Mouse (Mus musculus): Measurements from ENCODE around the gene Prss33. TPM values are rescaled to one million over a fixed set of nuclear protein-coding genes. Genes with fewer than 3 reads are reported as not detected.

Prss33 gene
- total RNA-seq, 2 experiments from 2014 or later: not detected

- peak; percentile 40 for DNase-seq
Measured at GRCm38 (mm10) chr17:23785561-23786471, 50.0 kb downstream of the Prss33 start, which contains the start of gene Flywch2. Gene Flywch2 (minus strand): TSS chr17:23786081.

DNA sequence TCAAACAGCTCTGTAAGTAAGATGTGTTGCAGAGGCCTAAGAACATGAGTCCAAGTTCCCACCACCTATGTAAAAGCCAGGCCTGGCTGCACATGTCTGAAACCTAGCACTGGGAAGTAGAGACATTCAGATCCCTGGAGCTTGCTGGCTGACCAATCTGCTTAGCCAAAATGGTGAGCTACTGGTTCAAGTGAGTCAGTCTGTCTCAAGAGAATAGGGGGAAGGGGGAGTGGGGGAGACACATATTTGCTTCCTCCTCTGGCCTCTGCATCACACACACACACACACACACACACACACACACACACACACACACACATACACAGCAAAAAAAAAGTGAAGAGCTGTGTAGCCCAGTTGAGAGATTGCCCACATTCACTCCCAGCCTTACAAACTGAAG, 52.5 kb downstream of the Prss33 start:
- DNase-seq: no peak

Small RNA genes within 50 kb of the gene (microRNA-seq; reads per million reads assigned to microRNA genes)
- 0 to 0.53 reads per million in 2 experiments for gene Mir5125 (ENCODE audit: borderline replicate concordance in 2 of 2)

Other genes with a start within 250 kb of the Prss33 start
- gene Zfp13, start 236.6 kb downstream of the Prss33 start, total RNA-seq (2021): 1 to 10 TPM; 2.0 to 2.1 TPM
- gene Zscan10, start 235.2 kb downstream of the Prss33 start, total RNA-seq (2021): not detected
- gene Mmp25, start 190.8 kb downstream of the Prss33 start, total RNA-seq (2021): not detected
- not detected for gene Bicdl2, start 175.6 kb downstream of the Prss33 start, total RNA-seq (2021)
- 100 to 1,000 TPM; 123 to 156 TPM for gene Hcfc1r1, start 162.5 kb downstream of the Prss33 start, total RNA-seq (2021)
- gene Thoc6, start 162.2 kb downstream of the Prss33 start, total RNA-seq (2021): 10 to 100 TPM in 1 of 2 experiments, 1 to 10 TPM in 1; 9.3 to 10.8 TPM
- gene Tnfrsf12a, start 158.6 kb downstream of the Prss33 start, total RNA-seq (2021): 10 to 100 TPM; 46.1 to 61.5 TPM
- not detected for gene Cldn6, start 156.8 kb downstream of the Prss33 start, total RNA-seq (2021)
- gene Cldn9, start 152.0 kb downstream of the Prss33 start, total RNA-seq (2021): under 1 TPM in 1 of 2 experiments, not detected in 1; 0.19 TPM
- not detected for gene 1520401A03Rik, start 113.3 kb downstream of the Prss33 start, total RNA-seq (2021)
- under 1 TPM; 0.67 to 0.83 TPM for gene Pkmyt1, start 109.7 kb downstream of the Prss33 start, total RNA-seq (2021)
- gene Paqr4, start 95.2 kb downstream of the Prss33 start, total RNA-seq (2021): 1 to 10 TPM; 4.4 to 5.2 TPM
- not detected for gene Kremen2, start 90.2 kb downstream of the Prss33 start, total RNA-seq (2021)
- gene Flywch1, start 64.5 kb downstream of the Prss33 start, total RNA-seq (2021): 10 to 100 TPM; 33.5 to 34.0 TPM
- under 1 TPM; 0.56 to 0.83 TPM for gene Flywch2, start 50.0 kb downstream of the Prss33 start, total RNA-seq (2021)
- gene Srrm2, start 45.5 kb downstream of the Prss33 start, total RNA-seq (2021): 100 to 1,000 TPM; 157 to 160 TPM
- gene Elob, start 6.9 kb downstream of the Prss33 start, total RNA-seq (2021): 100 to 1,000 TPM; 237 to 267 TPM
- gene Prss32, start 7.8 kb upstream of the Prss33 start, total RNA-seq (2021): not detected
- gene Prss41, start 8.1 kb upstream of the Prss33 start, total RNA-seq (2021): not detected
- not detected for gene Prss21, start 32.0 kb upstream of the Prss33 start, total RNA-seq (2021)
- gene Dcpp1, start 44.8 kb upstream of the Prss33 start, total RNA-seq (2021): not detected
- gene Dcpp2, start 44.8 kb upstream of the Prss33 start, total RNA-seq (2021): not detected
- not detected for gene Dcpp3, start 81.4 kb upstream of the Prss33 start, total RNA-seq (2021)
- gene Sbp, start 105.6 kb upstream of the Prss33 start, total RNA-seq (2021): not detected
- gene Sbpl, start 119.2 kb upstream of the Prss33 start, total RNA-seq (2021): not detected
- gene Prss30, start 144.5 kb upstream of the Prss33 start, total RNA-seq (2021): not detected
- not detected for gene Prss22, start 162.0 kb upstream of the Prss33 start, total RNA-seq (2021)
- gene Prss27, start 202.1 kb upstream of the Prss33 start, total RNA-seq (2021): not detected
- gene Kctd5, start 237.4 kb upstream of the Prss33 start, total RNA-seq (2021): 1 to 10 TPM; 8.5 to 9.1 TPM